Mouse (Mus musculus): ENCODE data around the gene Npnt.

Gene Npnt

DNA sequence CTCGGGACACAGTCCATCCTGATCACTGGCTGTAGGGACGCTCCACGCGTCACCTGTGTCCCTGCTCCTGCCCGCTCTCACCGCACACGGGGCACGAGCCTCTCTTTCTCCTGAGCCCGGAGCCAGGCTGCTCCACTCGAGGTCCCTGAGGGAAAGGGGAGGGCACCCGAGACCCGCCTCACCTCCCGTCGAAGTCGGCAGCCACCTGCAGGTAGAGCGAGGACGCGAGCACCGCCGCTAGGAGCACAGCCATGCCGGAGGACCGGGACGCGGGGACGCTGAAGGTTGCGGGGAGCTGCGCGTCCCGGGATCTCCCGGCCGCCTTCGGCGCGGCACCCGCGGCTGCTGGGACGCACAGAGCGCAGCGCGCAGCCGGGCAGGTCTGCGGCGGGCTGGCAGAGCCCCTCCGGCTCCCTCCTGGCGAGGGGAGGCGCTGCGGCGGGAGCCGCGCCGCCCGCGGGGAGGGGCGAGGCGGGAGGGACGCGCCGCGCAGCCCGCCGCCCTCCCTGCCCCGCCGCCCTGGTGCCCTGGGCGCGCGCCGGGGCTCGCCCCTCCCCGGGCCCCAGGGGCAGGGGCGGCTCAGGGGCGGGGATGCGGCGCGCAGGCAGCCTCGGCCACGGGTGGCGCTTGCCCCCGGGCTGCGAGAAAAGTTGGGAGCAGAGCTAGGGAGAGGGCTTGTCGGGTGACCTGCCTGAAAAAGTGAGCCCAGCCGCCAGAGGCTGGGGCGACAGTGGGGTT is at the start of gene Npnt:
TSS of gene Npnt (minus strand) at position 501 of the 738 bp plus-strand sequence.
- DNase-seq (ENCODE audit: low spot score) = peak; percentile 17

DNA sequence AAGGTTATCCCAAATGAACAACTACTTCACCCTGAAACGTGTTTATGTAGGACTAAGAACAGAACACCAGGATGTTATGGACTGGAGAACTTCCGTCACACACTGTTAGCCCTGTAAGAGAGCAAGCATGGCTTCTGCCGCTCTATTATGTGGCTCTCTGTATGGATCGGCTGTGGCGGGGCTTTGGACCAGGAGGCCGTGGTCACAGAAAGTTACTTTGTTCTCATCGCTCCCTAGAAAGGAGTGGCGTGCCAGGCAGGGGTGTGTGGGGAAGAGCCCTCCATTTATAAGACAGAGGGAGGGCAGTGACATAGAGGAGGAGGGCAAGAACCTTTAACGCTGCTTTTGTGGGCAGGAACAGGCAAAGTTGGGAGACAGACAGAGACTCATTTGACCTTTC is 46.2 kb upstream of the Npnt start:
- DNase-seq (ENCODE audit: low spot score) = no peak

DNA sequence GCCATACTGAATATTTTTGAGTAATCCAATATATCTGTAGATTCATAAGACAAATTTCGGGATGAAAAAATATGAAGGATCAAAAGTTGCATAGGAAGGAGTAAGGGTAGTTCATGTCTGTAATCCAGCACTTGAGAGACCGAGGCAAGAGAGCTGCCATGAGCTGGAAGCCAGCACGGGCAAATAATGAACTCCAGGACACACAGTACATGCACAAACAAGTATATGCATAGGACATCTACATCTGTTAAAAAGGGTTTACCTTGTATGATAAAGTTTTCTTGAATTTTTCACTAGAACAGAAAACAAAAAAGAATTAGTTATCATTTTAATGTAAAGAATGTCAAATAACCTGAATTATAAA is 45.8 kb upstream of the Npnt start:
- DNase-seq (ENCODE audit: low spot score) = no peak

DNA sequence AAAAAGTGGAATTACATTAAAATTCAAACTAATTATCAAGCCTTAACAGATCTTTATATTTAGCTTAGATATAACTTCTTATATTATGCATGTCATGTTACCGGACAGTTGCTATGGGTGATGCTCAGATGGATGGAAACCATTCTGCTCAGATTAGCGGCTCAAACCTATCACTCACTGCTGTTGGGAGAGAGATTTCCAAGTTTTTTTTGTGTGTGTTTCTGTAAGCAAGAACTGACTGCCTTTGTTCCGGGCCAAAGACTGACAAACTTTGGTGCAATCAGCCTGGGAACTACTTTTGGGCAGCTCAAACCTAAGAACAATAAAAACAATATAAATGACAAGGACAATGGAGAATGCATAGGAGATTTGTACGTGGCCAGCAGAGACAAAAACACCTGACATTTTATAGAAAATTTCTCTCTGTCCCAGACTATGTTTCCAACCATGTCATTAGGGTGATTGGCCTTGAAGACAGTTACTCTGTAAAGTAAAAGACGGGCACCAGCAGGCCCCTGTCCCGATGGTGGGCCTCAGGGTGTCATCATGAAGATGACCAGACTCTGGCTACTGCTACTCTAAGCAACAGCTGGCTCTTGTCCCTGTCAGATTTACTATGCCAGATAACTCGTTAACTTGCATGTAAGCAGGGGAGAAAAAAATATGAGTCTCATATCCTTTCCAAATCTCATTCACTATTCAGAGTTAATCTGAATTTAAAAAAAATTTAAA is 45.2 kb upstream of the Npnt start:
- no peak for DNase-seq (ENCODE audit: low spot score)

DNA sequence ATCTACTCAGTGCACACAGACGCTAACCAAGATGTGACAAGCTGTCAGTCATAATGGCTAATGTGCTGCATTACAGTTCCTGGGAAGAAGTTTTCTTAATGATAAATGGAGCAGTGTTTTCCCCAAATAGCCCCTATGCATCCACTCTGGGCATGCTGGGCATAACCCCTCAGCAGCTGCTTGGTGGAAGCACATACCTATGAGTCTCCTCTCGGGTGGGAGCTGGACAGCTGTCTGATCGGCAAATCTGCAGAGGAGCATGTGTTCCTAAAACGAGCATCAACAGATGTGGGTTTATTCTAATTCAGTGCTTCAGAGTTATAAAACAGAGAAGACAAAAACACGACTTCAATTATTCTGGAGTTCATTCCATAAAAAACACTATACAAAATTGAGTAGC is 36.1 kb upstream of the Npnt start:
- DNase-seq (ENCODE audit: low spot score) = no peak

DNA sequence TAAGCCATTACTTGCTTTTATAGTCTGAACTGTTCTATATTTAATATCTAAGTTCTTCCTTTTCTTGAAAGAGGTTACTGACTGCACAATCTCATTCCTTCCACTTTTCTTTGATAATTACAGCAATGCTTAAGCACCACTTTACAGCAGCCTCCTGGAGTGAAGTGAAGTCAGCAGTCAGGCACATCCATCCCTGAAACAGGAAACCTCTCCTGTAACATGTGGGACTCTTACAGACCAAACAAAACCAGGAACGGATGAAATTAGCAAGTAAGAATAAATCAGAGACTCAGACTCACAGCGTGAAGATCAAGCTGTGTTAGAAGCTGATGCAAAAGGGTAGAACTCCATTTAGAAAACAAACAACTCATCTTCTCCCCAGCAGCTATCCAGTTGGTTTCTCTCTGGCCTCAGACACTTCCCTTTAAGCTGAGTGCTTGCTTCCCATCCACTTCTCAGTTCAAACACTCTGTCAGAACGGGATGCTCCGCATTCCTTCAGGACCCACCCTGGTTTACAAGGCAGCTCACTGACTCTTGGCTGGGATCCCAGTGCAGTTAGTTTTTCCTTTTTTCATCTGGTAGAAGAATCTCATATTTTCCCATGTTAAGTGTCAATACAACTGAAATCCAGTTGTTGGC is 33.9 kb upstream of the Npnt start:
- no peak for DNase-seq (ENCODE audit: low spot score)

DNA sequence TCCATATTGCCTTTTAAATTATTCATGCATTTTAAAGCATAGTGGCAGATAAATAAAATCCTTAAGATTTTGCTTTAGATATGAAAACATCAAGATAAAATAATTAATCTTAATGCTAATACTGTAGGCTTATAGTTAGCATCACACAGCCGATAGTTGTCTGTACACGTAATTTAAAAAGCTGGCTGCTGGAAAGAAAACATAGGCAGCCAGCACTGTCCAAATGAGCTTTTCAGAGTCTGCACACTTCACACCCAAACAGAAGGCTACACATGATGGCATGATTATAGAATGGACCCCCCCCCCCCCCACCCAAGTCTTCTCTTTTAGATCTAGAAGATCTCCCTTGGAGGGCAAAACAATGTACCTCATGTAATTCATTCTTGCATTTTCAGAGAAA is 31.9 kb upstream of the Npnt start:
- DNase-seq (ENCODE audit: low spot score) = no peak

DNA sequence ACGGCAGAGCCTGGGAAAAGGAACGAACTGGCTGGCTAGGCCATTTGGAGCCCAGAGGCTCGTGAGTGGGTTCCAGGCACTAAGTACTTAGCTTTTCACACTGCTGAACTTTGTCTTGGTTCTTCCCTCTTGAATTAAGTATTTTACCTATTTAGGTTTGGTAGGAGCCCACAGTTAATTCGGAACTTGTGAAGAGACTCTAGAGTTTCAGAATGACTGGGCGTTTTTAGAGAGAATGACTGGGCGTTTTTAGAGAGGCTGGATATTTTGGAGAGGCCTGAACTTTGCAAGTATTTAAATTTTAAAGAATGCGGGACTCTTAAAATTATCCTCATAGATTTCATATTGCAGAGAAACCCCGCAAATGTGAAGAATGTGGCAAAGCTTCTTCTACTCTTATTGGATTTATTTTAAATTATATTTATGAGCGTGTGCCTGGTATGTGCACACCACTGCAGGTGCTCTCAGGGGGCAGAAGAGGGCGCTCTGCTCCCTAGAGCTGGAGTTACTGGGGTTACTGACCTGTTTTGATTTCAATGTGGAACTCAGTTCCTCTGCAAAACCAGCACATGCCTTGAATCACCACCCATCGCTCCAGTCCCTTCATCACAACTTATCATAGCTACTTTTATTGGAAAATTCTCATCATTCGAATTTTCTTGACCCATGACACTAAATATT is 29.8 kb upstream of the Npnt start:
- no peak for DNase-seq (ENCODE audit: low spot score)

DNA sequence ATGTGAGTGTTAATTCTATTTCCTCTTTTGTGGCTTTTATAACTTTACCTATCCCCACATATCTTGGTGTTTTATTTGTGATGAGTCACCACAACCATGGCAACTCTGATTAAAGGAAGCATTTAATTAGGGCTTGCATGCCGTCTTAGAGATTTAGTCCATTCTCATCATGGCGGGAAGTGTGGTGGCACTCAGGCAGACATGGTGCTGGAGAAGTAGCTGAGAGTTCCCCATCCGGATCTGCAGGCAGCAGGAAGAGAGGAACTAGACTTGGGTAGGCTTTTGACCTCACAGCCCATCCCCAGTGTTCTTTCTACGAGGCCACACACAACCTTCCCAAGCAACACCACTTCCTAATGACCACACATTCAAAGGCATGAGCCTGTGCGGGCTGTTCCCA is 16.2 kb upstream of the Npnt start:
- DNase-seq (ENCODE audit: low spot score) = no peak

DNA sequence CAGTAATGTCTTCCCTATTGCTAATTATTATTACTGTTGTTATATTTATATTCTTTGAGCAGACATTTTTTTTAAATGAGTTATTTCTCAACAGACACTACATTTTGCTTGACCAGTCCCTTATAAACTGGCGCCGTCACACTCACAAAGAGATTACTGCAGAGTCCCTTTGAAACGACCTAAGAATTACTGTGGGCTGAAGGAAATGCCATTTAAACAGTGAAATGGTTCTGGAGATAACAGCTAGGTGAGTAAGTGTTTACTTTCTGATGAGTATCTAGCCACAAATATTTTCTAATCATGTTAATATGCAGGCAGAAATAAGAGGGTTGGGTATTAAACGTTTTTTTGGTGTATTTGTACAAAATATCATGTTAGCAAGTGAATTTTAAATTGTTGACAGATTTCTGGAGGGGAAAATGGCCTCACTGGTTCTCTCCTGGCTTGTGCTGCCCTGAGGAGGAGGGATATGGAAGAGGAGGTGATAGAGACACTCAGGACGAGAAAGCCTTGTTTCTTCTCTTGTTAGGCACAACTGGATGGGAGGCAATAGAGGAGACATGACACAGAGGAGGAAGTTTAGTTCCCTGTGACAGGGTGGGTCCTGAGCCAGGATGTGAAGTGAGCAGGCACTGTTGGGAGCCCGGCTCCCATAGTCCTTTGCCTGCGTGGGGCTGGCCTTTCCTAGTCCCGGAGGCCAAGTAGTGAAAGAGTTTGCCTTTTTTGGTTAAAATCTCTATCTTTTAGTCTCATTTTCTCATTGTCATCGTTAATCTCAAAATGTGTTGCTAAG is 14.8 kb upstream of the Npnt start:
- DNase-seq (ENCODE audit: low spot score) = no peak

DNA sequence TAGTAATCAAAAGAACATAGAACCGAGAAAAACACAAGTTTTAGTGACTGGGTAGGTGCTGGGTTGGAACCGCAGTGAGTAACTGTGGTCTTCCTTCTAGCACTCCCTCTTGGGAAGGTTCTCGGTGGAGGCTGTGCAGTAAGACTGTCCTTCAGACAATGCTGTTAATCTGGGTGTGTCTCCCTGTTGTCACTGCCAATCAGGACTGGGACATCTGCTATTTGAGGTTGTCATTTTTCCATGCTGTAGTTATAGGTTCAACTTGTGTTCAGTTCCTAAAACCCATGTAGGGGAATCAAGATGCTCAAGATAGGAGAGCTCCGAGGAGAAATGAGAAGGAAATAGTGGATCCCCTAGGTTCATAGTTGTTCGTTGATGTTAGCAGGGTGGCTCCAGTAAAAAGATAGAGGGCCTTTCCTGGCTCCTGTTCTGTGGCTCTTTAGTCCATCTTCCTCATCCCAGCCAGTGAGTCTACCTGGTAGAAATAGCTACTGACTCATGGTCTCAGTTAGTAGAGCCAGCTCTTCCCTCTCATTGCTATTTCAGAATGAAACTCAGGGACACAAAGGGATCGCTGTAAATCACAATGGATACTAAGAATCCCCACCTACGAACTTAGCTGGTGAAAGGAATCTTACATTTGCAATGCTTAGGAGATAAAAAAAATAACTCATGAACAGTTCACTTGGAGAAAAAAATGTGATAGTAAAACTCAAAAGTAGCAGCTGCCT is 12.7 kb upstream of the Npnt start:
- no peak for DNase-seq (ENCODE audit: low spot score)

DNA sequence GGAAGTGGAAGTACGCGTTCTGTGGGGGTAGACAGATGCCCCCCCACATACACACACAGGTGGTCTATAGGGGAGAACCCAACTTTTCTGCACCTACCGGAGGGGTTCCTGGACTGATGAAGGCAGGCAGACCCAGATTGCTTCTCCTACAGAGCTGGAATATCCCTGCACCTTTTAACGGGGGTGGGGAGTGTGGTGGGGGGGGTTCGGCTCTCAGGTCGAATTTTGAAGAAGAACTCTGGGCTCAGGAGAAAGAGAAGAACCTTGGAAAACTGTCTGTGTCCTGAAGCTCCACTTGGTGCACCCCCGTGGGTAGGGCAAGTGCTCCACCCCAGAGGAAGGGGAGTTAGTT is 414 bp upstream of the Npnt start:
- no peak for DNase-seq (ENCODE audit: low spot score)

DNA sequence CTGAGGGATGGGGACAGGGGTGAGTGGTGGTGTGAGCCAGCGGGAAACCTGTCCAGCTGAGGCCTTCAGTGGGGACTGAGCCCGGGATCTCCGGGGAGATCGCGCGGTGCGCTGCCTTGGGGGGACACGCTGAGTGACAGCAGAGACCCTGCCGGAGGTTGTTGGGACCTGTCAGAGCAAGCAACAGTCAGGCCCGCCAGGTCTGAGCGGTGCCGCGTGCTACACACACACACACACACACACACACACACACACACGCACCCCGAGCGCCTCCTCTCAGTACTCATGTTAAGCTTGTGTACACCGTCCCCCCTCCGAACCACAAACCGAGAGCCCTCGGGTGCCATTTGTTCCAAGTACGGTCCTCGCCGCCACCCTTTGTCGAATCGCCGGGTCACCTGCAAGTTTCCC is 706 bp downstream of the Npnt start:
- DNase-seq (ENCODE audit: low spot score) = no peak

DNA sequence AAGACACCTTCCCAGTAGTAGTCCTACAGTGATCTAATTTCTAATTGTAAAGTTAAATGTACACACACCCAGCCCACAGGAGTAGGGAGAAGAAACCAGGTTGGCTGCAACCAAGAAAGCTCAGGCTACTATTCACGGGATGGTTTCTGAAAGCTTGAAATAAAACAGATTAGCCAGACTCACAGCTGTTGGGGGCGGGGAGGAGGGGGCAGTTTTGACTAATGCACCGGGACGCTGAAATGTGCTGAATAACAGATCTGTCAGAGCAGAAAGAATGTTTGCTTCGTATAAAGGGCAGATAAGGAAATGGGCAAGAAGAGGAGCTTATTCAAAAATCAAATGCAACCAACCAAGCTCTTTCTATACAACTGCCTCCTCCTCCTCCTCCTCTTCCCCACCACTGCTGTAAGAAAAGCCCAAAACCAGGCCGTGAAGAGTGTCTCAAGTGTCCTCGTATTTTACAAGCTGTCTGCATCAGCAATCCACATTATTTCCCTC is 1.7 kb downstream of the Npnt start:
- no peak for DNase-seq (ENCODE audit: low spot score)

DNA sequence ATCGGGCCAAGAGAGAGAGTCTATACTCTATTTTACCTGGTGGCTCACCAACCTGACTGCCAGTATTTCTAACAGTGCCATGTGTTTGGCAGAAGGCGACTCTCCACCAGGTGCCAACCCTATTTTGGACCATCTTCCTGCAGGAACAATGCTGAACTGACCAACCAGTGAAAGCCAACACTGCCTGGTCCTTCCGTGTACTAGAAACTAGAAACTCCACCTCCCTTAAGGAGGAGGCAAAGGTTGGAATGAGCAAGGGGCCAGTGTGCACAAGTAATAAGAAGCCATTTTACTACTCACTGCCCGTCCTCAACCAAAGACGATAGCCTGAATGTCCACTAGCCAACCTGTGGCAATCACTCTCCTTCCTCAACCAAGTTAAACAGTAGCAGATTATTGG is 4.0 kb downstream of the Npnt start:
- no peak for DNase-seq (ENCODE audit: low spot score)

DNA sequence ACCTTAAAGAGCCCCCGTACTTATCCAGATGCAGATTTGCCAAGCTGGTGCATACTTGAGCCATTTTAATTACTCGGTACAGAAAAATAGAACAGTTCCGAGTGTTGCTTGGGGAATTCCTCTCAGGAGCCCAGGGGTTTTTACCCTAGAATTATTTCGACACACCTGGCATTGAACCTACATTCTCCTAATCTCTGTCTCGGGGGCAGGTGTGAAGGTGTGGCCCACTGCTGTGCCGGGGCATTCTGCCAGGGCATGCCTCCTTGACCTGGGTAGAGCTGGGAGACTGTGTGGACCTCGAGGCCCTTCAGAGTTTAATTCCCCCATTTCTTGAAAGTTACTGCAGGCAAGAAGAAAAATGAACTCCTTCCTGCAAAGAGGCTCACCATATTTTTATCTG is 4.4 kb downstream of the Npnt start:
- no peak for DNase-seq (ENCODE audit: low spot score)

DNA sequence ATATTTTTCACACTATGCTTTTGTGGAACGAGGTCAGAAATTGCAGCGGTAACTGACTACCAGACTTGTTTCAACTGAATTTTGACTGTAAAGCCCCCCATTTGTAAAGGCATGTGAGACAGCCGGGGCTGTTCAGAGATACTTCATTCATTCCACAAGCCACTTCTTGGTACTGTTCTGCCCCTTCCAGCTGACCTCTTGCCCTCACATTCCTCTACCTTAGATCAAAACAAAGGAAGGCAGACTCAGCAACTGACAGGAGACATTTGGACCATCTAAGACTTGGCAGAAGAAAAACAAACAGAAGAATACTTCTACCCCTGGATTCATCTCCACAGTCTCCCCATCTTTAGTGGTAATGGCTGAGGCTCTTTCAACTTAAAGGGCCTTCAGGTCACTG is 5.5 kb downstream of the Npnt start:
- no peak for DNase-seq (ENCODE audit: low spot score)

DNA sequence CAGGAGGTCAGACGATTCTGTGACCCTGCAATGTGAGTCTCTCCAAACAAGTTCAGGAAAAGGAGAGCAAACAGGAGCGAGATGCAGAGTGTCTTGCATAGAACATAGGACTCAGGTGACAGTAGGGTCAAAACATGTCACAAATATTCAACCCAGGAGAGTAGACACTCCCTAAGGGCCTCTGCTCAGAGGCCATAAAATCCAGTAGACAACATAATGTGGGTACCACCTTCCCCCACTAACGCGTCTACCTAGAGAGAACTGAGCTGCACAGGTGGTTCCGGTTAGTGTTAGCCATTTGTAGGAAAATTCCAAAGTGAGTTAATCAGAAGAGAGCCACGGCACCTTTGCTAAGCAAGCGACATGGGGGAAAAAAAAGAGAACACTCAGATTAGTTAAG is 5.9 kb downstream of the Npnt start:
- DNase-seq (ENCODE audit: low spot score) = no peak

DNA sequence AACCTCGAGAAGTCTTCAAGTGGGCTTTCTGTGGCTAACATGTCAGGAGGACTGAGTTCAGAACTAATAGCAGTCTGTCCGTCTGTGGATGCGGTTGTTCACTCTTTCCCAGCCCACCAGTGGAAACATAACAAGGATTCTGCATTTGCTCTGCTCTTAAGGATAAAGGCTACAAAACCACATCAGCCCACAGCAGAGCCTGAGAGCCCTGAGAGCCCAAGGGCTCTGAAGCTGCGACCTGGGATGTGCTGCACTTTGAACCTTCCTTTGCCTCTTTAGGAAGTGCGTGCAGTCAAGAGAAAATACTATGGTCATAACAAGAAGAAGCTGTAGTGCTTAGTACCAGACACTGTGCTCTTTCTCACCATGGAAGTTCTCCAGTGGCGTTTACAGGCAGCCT is 7.3 kb downstream of the Npnt start:
- DNase-seq (ENCODE audit: low spot score) = no peak

DNA sequence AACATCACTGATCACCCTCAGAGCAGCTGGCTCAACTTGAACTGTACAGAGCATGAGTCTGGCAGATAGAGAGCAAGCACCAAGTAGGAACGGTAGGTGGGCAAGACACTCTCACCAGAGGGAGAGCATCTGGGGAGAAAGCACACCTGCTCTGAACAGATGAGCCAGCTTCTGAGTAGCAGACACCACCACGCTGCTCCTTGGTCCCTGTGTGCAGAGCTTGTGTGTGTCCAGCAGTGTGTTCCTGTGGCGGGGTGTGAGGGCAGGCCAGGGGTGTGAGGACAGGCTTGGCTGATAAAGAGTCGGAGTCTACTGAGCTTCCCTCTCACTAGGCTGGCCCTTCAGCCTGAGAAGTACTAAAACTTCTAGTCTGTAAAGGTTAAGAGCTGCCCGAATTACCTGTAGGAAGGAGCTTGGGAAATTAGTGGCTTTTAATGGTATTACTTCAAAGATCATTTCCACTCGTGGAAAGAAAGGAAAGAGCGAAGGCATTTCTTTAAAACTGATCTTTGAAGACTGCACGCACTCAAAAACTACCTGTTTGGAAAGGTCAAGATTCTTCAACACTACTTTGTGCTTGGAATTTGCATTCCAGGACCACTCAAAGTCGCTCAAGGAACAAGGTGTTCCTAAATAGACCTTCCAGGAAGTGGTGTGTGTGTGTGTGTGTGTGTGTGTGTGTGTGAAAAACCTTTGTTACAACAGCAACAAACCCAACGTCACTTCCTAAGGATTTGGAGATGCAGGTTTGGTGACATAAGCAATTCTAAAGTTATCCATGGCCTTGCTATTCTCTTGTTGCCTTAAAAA is 9.7 kb downstream of the Npnt start:
- no peak for DNase-seq (ENCODE audit: low spot score)
